Mouse (Mus musculus) monocyte, adult 5-6 weeks (primary cell): ENCODE measurements around the gene Izumo1r. TPM values are rescaled to one million over a fixed set of nuclear protein-coding genes. Genes with fewer than 3 reads are reported as not detected.

Source experiments
- ATAC-seq: fragments of 153-309, 156-312 bp; replicated peaks from 2 replicates; pipeline ENCODE4 v1.8.0; 2017; ENCODE audit warnings: mild to moderate bottlenecking; ENCODE audit not compliant: low TSS enrichment, insufficient number of reproducible peaks, severe bottlenecking, poor library complexity, low FRiP score
- total RNA-seq: library from RNA; stranded (forward); fragments of 200-1000, 200-491, 200-594 nt; gene quantifications from 3 replicates; pipeline ENCODE4 v1.2.3, GENCODE M21; 2017

Izumo1r gene
- not detected in 3 replicates for total RNA-seq

DNA sequence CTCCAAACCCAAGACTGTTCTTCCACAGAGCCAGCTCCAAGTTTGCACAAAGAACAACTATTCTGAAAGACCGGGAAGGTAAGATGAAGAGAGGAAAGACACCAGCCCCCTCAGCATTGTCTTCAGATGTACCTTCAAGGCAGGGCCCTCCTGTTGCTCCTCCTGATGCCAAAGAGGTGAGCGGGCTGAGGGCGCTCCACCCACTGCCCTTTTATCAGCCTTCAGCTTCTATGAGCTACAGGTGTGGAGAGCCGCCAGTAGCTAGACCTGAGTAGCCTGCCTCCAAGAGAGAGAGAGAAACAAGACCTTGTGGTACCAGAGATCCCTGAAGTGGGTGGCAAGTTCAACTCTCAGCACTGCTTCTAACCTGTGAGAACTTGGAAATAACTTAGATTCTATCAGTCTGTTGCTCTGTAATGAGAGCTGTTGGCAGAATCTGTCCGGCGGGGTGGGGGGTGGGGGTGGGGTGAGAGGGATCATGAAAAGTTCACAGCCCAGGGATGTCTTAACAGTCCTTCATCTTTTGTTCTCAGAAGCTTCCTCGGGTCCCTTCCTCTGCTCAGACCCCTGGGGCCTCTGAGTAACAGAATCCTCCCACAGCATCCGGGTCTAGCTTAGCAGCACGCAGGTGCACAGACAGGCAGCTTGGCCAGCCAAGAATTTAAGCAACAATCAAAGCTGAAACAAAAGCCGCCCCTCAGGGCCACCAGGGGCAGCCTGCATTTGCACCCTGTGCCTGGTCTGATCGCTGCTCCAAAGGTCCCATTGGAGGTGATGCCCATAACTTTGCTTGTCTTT is at the start of gene Izumo1r:
Gene Izumo1r, minus strand, starts transcription at position 369 of the 798 bp plus-strand sequence.
- no peak for ATAC-seq

DNA sequence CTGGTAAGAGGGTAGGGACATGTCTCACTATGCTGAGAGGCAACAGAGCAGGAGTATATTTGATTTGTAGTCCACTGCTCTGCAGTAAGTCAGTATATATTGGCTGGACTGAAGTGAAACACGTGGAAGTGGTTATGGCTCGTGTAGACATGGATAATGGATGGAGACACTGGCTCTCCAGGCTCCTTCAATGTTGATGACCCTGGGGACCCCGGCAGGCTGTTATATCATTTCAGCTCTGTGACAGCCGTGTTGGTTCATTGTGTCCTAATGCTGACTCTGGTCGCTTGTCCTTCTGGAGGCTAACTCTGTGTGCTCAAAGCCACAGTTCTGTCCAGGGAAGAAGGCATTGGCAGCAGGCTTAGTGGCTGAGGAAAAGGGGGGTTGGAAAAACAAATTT is 47.3 kb upstream of the Izumo1r start:
- ATAC-seq = no peak

DNA sequence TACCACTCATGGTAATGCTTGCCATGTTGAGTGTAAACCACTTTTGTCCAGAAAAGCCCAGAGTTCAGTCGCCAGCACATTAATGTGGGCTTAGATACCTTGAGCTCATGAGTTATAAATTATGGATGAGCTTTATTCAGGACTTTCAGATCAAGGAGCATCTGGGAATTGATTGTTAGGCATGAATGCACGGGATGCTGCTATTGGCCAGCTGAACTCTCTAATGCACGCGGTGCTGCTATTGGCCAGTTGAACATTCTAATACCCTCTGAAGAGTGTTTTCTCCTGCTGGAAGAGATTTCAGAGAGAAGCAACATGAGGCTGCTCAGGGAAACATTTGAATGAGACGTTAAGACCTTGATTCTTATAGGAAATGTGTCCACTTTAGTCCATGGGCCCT is 45.1 kb upstream of the Izumo1r start:
- no peak for ATAC-seq

DNA sequence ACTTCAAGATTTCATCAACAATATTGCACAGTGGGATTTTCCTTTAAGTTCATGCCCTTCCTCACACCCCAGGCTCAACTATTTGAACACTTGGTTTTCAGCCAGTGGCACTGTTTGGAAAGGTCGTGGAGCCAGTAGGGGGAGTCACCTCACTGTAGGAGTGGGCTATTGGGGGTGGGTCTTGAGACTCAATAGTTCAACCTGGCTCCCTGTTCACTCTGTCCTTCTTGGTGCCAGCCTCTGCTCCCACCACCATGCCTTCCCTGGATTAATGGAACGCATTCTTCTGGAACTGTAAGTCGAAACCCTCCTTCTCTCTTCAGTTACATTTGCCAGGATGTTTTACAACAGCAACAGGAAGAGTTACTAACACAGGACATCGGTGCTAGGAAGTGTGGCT is 42.9 kb upstream of the Izumo1r start:
- no peak for ATAC-seq

DNA sequence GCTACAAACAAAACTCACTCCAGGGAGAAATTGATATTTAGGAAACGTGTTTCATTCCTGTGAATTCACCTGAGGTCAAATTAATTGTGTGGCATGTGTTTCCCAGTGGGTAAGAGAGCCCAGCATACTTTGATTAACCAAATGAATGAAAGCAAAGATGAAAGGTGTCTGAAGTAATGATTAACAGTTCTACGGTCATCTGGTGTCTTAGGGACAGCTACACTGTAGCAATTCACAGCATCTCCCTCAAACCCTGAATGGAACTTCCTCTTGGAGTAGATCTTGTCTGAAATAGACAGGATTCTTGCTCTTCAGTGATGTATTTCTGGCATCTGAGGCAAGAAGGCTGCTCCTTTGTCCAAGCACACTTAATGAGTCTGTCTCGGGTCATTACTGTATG is 42.2 kb upstream of the Izumo1r start:
- ATAC-seq = no peak

DNA sequence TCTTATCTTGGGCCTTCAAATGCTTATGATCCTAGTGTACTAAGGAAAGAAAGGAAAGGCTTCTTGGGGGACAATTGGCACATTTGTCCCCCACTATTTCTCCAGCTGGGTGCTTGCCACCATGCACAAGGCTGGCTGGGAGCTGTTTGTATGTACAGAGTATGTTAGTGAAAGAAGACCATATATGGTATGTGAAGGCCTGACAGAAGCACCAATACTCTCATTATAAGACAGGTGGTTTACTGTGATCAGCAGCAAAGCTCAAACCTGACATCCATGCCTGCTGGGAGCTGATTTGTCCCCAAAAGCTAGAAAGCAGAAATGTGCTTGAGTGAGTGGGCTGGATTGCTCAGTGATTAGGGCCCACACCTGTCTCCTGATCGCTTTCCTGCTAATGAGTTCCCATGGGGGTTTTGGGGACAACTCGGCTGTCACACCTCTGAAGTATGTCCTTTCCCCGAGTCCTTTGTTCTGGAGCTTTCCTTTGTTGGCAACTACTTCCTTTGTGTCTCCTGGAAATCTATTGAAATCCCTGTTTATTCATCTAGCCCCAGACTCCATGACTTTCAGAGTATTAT is 38.5 kb upstream of the Izumo1r start:
- ATAC-seq = no peak

DNA sequence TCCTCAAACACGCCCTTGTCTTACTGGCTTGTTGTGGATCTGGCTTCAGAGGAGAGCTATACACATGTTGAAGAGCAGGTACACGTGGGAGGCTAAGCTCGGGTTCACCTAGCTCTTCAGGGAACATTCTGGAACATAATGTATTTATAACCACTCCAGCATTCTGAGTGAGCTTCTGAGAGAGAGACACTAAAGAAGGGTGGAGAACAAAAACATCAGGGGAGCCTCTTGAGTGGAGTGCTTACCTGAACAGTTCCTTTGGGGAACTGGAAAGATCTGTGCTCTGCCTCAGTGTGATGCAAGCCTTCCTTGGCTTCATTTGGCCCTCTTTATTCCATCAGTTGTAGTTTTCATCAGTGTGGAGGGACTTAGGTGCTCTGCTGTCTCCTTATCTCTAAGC is 35.9 kb upstream of the Izumo1r start:
- ATAC-seq = no peak

DNA sequence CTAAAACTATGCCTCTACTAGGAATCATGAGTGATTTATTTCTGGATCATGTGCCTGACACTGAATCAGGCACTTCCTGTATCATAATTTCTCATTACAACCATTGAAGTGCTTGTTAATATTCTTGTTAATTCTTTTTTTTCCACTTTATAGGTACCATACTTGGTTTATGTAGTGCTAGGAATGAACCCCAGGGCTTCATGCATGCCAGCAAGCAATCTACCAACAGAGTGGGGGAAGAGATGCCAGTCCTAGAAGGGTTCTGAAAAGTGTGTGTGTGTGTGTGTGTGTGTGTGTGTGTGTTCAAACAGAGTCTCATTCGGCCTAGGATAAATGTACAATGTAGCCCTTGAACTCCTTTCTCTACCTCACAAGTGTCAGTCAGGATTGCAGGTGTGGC is 33.6 kb upstream of the Izumo1r start:
- no peak for ATAC-seq

DNA sequence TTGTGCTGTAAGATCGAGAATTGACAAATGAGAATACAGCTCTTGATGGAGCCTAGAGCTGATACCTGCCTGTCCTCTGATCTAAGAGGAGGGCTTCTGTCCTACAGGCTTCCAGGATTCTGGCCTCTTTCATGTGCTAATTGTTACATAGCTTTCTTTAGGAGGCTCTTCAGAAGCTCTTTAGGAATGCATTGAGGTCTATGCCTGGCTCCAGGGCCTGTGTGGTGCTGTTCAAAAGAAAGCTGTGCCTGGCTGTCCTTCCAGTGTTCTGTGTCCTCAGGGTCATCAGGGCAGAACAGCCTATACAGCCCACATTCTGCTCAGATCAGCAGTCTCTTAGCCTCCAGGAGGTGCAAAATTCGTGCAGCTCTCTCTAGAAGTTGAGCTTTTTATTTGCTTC is 31.1 kb upstream of the Izumo1r start:
- no peak for ATAC-seq

DNA sequence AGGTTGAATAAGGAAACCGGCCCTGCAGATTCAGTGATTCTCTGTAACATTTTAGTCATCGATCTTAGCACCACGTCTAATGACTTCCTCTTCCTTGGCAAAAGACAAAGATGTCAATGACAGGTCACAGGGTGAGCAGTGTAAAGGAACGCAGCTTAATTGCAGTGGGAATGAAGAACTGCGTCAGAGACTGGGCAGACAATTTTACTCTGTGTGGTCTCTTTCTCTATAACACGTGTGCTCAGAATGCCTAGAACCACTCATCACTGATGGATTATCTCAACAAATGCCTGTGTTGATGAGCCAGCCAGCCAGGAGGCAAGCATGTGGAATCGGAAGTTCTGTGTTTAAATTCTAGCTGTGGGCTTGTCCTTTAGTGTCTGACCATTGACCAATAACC is 28.2 kb upstream of the Izumo1r start:
- ATAC-seq = no peak

DNA sequence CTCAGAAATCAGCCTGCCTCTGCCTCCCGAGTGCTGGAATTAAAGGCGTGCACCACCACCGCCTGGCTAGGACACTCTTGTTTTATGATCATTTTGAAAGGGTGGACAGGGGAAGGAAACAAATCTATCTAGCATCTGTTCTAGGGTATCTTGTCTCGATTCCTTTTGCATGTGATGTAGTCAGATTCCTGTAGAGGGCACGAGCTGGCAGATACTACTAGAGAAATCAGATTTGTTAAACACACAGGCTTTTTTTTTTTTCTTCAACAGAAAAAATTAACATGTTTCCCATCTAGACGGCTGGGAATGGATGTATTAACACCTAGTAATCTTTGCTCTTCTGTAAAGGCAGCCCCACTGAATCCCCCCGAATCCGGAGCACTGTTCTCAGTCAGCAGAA is 27.5 kb upstream of the Izumo1r start:
- no peak for ATAC-seq

DNA sequence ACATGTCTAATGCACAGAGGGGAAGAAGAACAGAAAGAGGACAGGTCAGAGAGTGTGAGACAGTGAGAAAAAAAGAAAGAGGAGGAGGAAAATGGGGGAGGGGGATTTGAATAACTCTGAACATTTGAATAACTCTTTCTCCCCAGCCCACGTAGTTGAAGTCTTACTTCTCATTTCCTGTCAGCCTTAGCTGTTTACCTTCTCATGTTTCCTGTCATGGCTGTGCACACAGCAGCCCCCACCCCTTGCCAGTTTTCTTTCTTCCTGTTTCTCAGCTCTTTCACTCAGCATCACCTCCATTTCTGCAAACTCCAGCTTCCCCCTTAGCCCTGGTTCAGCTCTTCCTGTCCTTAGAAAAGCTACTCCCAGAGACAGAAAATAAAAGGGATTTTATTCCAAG is 22.8 kb upstream of the Izumo1r start:
- ATAC-seq = no peak

DNA sequence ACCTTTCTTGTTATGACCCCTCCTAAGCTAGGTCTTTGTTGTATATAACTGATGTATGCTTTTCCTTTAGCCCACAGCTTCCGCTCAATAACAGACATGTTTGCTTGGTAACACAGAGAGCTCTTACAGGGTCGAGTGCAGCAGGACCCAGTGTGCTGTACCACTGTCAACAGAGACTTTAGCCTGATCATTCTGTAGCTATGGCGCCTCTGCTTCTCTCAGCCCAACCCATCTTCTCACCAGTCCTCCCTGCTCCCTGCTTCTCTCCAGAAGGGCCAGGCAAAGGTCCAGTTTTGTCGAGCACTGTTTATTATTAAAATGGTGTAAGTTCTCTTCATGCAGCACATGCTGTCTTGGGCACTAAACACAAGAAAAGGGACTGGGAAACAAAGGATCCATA is 19.9 kb upstream of the Izumo1r start:
- no peak for ATAC-seq

DNA sequence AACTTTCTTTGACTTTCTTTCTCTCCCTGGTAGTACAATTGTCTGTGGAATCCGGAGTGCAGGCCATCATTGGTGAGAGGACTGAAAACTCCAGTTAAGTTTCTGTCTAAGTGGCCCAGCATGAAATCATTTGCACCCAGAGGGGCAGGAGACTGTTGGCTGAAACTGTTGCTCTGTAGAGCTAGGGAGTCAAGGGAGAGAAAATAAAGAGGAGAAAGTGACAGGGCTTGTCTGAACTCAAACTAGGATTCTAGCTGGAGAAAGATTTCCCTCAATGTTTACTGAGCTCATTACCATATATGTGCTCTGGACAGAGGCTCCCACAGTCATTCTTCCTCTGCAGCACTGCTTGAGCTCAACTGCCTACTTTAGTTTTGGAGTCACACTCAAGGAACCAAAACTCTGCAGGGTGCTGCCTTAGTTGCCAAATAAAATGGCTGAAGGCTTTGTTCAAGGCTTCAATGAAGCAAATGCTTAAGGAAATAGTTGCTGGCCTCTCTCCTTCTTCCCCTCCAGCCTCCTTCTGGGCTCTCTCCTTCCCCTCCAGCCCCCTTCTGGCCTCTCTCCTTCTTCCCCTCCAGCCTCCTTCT is 18.3 kb upstream of the Izumo1r start:
- ATAC-seq = no peak

DNA sequence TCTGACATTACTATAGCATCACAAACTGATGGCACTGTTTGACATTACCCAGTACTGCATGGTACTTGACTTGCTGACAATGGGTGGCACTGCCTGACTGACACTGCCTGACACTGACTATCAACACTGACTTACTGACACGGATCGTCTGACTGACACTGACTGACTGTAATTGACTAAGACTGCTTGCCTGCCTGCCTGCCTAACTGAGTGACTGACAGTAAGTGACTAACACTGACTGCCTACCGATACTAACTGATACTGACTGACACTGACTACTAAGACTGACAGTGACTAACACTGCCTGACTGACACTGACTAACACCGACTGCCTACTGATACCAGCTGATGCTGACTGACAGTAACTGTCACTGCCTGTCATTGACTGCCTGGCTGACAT is 17.5 kb upstream of the Izumo1r start:
- no peak for ATAC-seq

DNA sequence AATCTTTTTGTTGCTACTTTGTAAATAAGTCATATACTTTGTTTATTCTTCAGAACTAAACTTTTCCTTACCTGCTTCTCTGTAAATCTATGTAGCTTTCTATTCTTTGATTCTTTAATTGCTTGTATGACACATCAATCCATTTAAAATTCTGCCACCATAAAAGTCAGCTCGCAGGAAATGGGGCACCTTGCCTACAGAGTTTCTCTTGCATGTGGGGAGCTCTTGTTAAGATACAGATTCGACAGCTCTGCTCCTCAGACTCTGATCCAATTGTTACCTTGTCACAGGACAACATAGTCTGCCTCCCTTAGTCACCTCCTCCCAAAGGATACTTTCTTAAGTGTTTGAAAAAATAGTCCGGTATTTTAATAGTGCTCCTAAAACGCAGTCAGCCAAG is 16.9 kb upstream of the Izumo1r start:
- ATAC-seq = no peak

DNA sequence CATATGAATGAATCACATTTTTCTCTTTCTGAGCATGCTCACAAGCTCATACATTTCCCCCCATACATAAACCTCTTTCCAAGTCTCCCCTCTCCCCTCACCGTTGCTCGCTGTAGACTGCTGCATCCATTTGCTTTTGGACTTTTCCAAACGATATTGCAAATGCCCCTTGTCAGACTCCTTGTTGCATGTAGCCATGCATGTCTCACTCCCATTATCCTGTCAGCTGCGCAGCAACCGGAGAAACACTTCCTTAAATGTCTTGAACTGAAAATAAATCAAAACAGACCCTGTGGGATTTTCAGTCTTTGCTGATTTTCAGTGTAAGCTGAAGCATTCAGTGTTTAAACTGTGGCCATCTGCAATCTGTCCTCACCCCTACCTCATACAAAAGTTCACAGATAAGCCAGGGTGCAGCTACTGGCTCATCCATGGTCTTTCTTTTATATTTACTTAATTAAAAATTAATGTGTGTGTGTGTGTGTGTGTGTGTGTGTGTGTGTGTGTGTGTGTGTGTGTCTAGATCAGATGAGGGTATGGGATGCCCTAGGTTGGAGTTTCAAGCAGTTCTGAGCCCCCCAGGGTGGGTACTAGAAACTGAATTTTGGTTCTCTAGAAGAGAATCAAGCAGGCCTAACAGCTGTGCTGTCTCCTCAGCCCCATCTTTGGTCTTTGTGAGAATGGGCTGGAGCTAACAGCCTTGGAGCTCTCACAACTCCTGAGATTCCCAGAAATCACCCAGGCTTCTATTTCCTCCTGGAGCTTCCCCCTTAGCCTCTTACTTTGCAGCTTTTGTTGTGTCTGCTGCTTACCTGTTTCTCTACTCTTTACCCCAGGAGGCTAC is 15.3 kb upstream of the Izumo1r start:
- no peak for ATAC-seq

DNA sequence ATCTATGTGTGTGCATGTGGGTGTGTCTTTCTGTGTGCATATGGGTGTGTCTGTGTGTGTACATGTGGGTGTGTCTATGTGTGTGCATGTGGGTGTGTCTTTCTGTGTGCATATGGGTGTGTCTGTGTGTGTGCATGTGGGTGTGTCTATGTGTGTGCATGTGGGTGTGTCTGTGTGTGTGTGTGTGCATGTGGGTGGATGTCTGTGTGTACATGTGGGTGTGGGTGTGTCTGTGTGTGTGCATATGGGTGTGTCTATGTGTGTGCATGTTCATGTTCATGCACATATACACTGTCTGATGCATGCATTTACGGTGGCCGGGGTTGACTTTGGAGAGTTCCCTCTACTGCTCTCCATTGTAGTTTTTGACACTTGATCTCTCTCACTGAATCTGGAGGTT is 13.9 kb upstream of the Izumo1r start:
- no peak for ATAC-seq

DNA sequence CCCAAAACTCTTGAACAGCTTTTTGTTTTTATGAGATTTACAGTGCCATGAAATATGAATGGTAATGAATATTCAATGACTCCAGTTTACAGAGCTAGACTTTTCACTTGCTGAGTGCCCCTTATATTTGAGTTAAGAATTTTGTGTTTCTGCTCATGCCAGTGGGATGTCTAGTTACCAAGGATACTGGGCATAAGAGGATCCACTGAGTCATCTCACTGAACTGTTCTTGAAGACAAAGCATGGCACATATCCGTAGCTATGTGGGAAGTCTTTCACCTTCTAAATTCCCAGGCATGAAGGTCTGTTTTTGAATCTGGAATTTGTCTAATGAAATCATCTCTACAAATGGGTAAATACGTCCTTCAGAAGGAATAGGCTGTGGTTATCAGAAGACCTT is 8.3 kb upstream of the Izumo1r start:
- ATAC-seq = no peak
